Mouse (Mus musculus) midbrain, embryonic 10.5 days (tissue): ENCODE data around the gene Abca7. TPM values are rescaled to one million over a fixed set of nuclear protein-coding genes. Genes with fewer than 3 reads are reported as not detected.

Source experiments
- DNase-seq: peaks from one replicate; pipeline ENCODE4 v3.0.0-alpha.2; 2017; ENCODE audit warnings: low spot score
- H3K27ac ChIP-seq: fragments of 300-500 bp; sonication (generic); replicated peaks from 2 replicates; pipeline ENCODE4 v1.5.1; 2016; ENCODE audit warnings: mild to moderate bottlenecking
- H3K27me3 ChIP-seq: fragments of 300-500 bp; sonication (generic); 2 replicates; pipeline ENCODE4 v1.6.1; 2016; ENCODE audit warnings: low read depth, mild to moderate bottlenecking; ENCODE audit not compliant: poor library complexity, severe bottlenecking
- H3K36me3 ChIP-seq: fragments of 300-500 bp; sonication (generic); 2 replicates; pipeline ENCODE4 v1.6.1; 2016; ENCODE audit warnings: mild to moderate bottlenecking, moderate library complexity
- H3K4me1 ChIP-seq: fragments of 300-500 bp; sonication (generic); 2 replicates; pipeline ENCODE4 v1.6.1; 2016
- H3K4me3 ChIP-seq: fragments of 300-500 bp; sonication (generic); 2 replicates; pipeline ENCODE4 v1.5.1; 2016; ENCODE audit warnings: mild to moderate bottlenecking, moderate library complexity
- H3K9me3 ChIP-seq: fragments of 300-500 bp; sonication (generic); replicated peaks from 2 replicates; pipeline ENCODE4 v1.6.1; 2016; ENCODE audit warnings: mild to moderate bottlenecking
- WGBS: fragments of 180-500 bp; shearing (Covaris S2); methylation state at CpG from one replicate; pipeline ENCODE4 v1.1.7; 2016; 5-methylcytosine and 5-hydroxymethylcytosine counted together
- polyA plus RNA-seq: library from polyadenylated mRNA; unstranded; fragments of >200 nt; fragmentation: Nextera tagmentation; extraction: Ambion mirVana; gene quantifications from 2 replicates; pipeline ENCODE4 v1.2.1, GENCODE M21; 2016

Gene Abca7
- polyA plus RNA-seq, 1 experiment from 2014 or later, result 3.2 TPM

DNA sequence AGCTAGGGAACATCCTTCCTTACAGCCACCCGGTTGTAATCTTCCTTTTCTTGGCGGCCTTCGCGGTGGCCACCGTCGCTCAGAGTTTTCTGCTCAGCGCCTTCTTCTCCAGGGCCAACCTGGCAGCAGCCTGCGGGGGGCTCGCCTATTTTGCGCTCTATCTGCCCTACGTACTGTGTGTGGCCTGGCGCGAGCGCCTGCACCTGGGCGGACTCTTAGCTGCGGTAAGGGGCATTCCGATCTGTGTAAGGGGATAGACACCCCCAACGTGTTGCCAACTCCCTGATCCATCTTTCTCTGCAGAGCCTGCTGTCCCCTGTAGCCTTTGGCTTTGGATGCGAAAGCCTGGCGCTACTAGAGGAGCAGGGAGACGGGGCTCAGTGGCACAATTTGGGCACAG lies 6.5 kb downstream of the Abca7 start:
- Histone ChIP-seq H3K9me3 (no peaks in the 10 kb centered on the region), H3K27me3 (peaks cover 79% of the 10 kb centered on the region), H3K4me3 (no peak overlapping the region), H3K36me3 (0 out of 2 replicates have a peak, but pooled peaks cover under 1% of the 10 kb centered on the region), H3K27ac (no peak overlapping the region), H3K4me1 (peaks cover 25% of the 10 kb centered on the region)
- 23% methylated on average over 21 of the region's 21 CpGs for WGBS
- DNase-seq, result no peak

DNA sequence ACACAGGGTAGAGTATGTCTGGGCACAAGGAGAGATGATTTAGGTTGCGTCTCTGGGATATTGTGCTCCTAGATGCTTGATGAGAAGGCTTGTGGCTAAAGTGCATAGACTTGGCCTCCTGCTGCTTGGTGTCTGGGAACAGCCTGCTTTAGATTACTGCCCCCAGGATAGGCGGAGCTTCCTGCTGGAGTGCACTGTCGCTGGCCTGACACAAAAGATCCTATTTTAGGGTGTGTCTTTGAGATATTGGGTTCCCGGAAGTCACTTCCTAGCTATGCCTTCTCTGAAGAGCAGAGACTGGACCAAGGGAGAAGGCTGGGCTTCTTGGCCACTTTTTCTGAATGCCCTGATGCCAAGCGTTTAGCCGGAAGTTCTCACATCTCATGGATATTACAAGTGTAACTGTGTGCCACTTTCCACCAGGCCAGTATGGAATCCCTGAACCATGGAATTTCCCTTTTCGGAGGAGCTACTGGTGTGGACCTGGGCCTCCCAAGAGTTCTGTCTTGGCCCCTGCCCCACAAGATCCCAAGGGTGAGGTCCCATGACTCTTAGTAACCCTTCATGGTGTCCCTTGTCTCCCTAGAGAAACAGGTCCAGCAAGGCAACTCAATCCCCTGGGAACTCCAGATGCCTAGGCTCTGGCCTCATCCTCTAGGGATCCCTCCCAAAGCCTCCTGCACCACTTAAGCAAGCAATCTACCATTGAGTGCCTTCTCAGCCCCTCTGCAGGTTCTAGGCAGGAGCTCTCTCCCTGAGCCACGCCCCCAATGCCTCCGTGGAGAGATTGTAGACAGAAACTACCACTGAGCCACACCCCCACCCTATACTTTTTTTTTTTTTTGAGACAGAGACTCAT lies 7.3 kb downstream of the Abca7 start:
- Histone ChIP-seq H3K27me3 (peaks cover 71% of the 10 kb centered on the region), H3K36me3 (peaks cover 8% of the 10 kb centered on the region; the same call in 1 of the 2 replicates), H3K4me3 (no peak overlapping the region), H3K4me1 (peaks cover 17% of the 10 kb centered on the region), H3K27ac (no peak overlapping the region), H3K9me3 (no peaks in the 10 kb centered on the region)
- 62% methylated on average over 9 of the region's 9 CpGs for WGBS
- no peak for DNase-seq

DNA sequence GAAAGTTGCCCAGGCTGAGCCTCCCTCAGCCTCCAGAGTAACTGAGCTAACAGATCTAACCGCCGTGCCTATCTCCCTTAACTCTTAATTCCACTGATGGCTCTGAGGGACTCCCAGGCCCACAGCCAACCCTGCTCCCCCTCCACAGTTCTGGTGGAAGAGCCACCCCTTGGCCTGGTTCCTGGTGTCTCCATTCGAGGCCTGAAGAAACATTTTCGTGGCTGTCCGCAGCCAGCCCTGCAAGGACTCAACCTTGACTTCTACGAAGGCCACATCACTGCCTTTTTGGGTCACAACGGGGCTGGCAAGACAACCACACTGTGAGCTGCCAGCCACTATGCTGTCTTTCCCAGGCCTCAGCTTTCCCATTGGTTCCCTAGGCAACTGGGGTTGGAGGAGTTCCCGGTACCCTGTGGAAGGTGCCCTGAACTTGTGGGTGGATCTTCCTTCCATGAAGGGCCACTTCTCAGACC lies 8.0 kb downstream of the Abca7 start:
- H3K27me3 ChIP-seq, result peaks cover 65% of the 10 kb centered on the region

DNA sequence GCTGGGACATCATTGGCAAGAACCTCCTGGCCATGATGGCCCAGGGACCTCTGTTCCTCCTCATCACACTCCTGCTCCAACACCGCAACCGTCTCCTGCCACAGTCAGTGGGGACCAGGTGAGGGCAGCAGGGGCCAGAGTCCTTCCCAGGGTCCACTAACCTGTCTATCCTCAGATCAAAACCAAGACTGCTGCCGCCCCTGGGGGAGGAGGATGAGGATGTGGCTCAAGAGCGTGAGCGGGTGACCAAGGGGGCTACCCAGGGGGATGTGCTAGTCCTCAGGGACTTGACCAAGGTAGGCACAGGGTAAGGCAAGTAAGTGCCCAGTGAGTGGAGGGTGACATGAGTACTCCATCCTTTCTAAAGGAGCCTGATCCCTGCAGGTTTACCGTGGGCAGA lies 15.4 kb downstream of the Abca7 start:
- H3K36me3 ChIP-seq, result peaks cover 43% of the 10 kb centered on the region
- H3K4me1 ChIP-seq, result peaks cover 11% of the 10 kb centered on the region
- 90% methylated on average over 6 of the region's 6 CpGs for WGBS
- H3K4me3 ChIP-seq, result no peak overlapping the region
- DNase-seq, result no peak
- H3K27ac ChIP-seq, result no peak overlapping the region
- H3K27me3 ChIP-seq, result peaks cover 61% of the 10 kb centered on the region
- H3K9me3 ChIP-seq, result peaks cover 23% of the 10 kb centered on the region

More for the DNA sequence above, 8.0 kb downstream of the Abca7 start:
- Histone ChIP-seq H3K4me1 (peaks cover 16% of the 10 kb centered on the region), H3K27ac (no peak overlapping the region), H3K4me3 (no peak overlapping the region), H3K36me3 (peaks cover 15% of the 10 kb centered on the region; the same call in 1 of the 2 replicates), H3K9me3 (no peaks in the 10 kb centered on the region)
- WGBS, result 94% methylated on average over 8 of the region's 8 CpGs
- no peak for DNase-seq

DNA sequence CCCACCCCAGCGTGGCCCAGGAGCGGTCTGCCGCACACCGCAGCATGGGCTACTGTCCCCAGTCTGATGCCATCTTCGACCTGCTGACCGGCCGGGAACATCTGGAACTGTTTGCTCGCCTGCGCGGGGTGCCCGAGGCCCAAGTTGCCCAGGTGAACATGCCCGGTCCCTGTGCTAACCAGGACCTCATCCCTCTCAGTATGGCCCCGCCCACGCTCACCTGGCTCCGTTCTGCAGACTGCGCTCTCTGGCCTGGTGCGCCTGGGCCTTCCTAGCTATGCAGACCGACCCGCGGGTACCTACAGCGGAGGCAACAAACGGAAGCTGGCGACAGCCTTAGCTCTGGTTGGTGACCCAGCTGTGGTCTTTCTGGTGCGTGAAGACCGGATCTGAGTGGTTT lies 17.3 kb downstream of the Abca7 start:
- 33% methylated on average over 25 of the region's 25 CpGs for WGBS
- Histone ChIP-seq H3K27me3 (peaks cover 69% of the 10 kb centered on the region), H3K27ac (no peak overlapping the region), H3K4me1 (peaks cover 14% of the 10 kb centered on the region), H3K4me3 (0 out of 2 replicates have a peak overlapping the region, but pooled peaks have one; percentile 3), H3K9me3 (peaks cover 23% of the 10 kb centered on the region), H3K36me3 (peaks cover 35% of the 10 kb centered on the region)
- DNase-seq, result no peak

DNA sequence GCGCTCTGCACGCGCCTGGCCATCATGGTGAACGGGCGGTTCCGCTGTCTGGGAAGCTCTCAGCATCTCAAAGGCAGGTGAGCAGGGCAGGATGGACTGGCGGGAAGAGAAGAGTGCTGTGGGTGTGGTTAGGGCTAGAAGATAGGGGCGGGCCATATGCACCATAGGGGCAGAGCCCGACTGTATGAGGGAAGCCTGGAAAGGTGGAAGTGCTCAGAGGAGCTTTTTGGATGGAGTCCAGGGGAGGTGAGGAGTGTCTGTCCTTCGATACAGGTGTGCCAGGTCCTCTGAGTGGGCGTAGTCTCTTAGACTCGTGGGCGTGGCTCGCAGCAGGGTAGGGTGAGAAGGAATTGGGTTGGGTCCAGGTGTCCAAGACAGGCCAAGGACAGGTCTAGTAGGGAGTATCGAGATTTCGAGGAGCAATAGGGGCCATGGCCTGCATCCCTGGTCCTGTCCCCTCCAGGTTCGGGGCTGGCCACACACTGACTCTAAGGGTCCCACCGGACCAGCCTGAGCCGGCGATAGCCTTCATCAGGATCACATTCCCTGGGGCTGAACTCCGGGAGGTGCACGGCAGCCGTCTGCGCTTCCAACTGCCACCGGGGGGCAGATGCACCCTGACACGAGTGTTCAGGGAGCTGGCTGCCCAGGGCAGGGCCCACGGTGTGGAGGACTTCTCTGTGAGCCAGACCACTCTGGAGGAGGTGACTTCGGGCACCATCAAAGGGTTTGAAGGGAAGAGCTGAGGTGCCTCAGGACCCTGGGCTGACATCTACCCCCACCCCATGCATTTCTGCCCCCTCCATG lies 18.4 kb downstream of the Abca7 start:
- Histone ChIP-seq H3K27me3 (peaks cover 80% of the 10 kb centered on the region), H3K4me1 (peaks cover 25% of the 10 kb centered on the region)

DNA sequence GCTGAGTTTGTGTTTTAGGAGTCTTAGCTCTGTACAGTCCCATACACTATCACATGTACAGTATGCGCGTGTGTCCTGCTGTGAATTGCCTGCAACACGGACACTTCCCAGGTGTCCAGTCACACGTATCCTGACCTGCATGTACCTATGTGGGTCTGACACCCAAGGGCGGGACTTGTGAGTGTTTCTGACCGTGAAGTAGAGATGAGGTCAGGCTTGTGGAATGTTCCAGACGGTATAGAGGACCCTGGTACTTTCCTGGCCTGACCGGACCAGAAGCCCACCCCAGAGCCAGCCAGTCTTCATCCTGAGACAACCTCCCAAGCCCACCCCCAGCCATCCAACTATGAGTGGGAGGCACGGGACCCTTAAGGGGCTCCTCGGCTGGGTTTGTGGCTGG lies 19.3 kb downstream of the Abca7 start:
- H3K36me3 ChIP-seq, result peaks cover 16% of the 10 kb centered on the region
- no peak overlapping the region for H3K27ac ChIP-seq
- DNase-seq, result no peak
- peaks cover 13% of the 10 kb centered on the region for H3K9me3 ChIP-seq
- peaks cover 34% of the 10 kb centered on the region for H3K4me1 ChIP-seq
- peaks cover 89% of the 10 kb centered on the region for H3K27me3 ChIP-seq
- H3K4me3 ChIP-seq, result no peak overlapping the region
- whole genome bisulfite sequencing, result 87% methylated on average over 10 of the region's 10 CpGs

More for the DNA sequence above, 18.4 kb downstream of the Abca7 start:
- Histone ChIP-seq H3K27ac (no peak overlapping the region), H3K36me3 (peaks cover 24% of the 10 kb centered on the region), H3K9me3 (peaks cover 22% of the 10 kb centered on the region), H3K4me3 (no peak overlapping the region)
- DNase-seq, result no peak
- WGBS, result 26% methylated on average over 28 of the region's 28 CpGs

DNA sequence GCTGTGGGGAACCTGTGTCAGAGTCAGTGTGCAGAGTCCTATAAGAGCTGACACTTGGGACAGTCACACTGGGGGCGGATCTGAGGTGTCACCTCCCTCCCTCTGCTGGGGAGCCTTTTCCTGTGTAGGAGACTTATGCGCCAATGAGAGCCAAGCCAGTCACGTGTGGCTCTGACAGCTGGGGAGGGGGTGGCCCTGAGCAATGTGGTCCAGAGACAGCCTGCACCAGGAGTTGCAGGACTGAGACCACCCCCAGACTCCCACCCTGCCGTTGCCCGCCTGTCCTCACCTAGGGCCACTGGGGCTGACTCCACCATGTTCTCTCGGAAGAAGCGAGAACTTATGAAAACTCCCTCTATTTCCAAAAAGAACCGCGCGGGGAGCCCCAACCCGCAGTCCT lies 20.2 kb downstream of the Abca7 start, which contains the start of gene Arhgap45:
Arhgap45 (plus strand) TSS at position 143 of the 400 bp plus-strand sequence.
- 0 out of 2 replicates have a peak within 1 kb of the TSS, but pooled peaks have one; percentile 2 for H3K4me3 ChIP-seq
- H3K4me1 ChIP-seq, result peaks cover 35% of the 10 kb centered on the region
- WGBS, result 71% methylated on average over 11 of the region's 11 CpGs
- no peak for DNase-seq
- H3K27ac ChIP-seq, result 0 out of 2 replicates have a peak within 1 kb of the TSS, but pooled peaks have one; percentile 28
- H3K36me3 ChIP-seq, result peaks cover 7% of the 10 kb centered on the region
- H3K9me3 ChIP-seq, result peaks cover 4% of the 10 kb centered on the region; the same call in 1 of the 2 replicates
- H3K27me3 ChIP-seq, result peaks cover 94% of the 10 kb centered on the region

DNA sequence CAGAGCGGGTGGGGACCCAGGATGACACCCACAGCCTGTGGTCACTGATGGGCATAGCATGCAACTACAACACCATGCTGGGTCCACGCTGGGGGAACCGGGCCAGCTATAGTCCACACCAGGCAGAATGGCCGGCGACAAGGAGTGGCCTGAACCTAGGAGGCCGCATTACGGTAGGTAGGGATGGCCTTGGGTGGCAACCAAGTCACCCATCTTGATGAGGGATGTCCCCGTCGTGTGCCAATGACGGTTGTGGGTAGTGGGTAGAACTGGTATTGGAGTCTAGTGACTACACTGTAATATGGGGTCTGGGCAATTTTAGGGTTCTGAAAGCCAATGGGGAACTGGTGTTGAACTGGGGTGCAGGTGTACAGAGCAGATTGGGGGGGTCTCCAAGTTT lies 20.6 kb downstream of the Abca7 start:
- peaks cover 35% of the 10 kb centered on the region for H3K4me1 ChIP-seq
- peaks cover 89% of the 10 kb centered on the region for H3K27me3 ChIP-seq
- DNase-seq, result no peak
- H3K36me3 ChIP-seq, result peaks cover 2% of the 10 kb centered on the region; the same call in 1 of the 2 replicates
- H3K27ac ChIP-seq, result 0 out of 2 replicates have a peak overlapping the region, but pooled peaks have one; percentile 28
- H3K4me3 ChIP-seq, result no peak overlapping the region
- H3K9me3 ChIP-seq, result no peaks in the 10 kb centered on the region
- 89% methylated on average over 10 of the region's 10 CpGs for WGBS

DNA sequence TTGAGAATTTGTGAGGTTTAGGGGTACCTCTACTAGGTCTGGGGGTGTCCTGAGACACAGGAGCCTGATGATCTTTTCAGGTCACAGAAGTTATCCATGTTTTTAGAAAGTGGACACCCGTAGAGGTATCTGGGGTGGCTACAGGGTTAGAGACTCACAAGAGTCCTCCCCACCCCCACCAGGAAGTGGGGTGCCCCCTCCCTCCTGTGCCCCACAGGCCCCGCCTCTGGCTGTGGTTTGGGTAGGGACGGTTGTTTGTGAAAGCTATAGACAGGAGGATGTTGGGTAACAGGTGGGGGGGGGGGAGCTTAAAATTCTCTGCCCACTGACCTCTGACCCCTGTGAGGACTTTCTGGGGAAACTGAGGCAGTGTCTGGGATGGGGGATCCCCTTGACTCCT lies 21.1 kb downstream of the Abca7 start:
- Histone ChIP-seq H3K27ac (no peak overlapping the region), H3K27me3 (peaks cover 85% of the 10 kb centered on the region), H3K36me3 (peaks cover 3% of the 10 kb centered on the region; the same call in 1 of the 2 replicates), H3K9me3 (no peaks in the 10 kb centered on the region), H3K4me1 (peaks cover 35% of the 10 kb centered on the region), H3K4me3 (0 out of 2 replicates have a peak overlapping the region, but pooled peaks have one; percentile 2)
- no peak for DNase-seq
- WGBS, result 63% methylated on average over 3 of the region's 3 CpGs

DNA sequence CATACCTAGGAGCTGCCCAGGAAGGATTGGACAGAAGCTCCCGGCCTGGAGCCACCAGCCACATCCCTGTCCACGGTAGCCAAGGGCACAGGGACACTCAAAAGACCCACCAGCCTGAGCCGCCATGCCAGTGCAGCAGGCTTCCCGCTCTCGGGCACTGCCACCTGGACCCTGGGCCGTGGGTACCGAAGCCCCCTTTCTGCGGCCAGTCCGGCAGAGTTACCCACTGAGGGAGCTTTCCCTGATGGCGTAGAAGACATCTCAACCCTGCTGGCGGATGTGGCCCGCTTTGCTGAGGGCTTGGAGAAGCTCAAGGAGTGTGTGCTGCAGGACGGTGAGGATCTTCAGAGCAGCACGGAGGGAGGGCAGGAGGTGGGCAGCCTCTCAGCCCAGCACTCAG lies 21.5 kb downstream of the Abca7 start:
- 0 out of 2 replicates have a peak overlapping the region, but pooled peaks have one; percentile 2 for H3K4me3 ChIP-seq

DNA sequence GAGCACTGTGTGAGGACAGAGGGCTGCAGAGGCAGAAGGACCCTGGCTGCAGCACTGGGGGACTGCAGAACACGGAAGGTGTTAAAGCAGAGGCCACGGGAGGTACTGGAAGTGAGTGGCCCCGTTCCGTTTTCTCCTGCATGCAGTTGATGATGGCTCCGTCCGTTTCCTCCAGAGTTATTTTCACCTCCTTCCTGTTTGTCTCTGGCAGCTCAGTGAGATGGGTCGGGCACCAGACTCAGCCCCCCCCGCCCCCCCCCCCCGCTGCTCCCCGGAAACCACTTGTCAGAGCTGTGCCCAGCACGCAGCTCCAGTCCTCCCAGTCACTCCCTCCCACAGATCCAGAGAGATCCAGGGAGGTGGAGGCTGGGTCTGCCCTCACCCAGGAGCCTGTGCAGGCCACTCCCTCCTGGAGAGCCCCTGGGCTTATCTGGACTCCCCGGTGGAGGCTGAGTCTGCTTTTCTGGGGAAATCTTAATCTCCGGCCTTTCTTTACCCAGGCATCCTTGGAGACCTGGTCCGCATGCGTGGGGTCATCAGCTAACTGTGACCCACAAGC lies 22.5 kb downstream of the Abca7 start:
- H3K9me3 ChIP-seq, result no peaks in the 10 kb centered on the region
- peak; percentile 40 for DNase-seq
- peaks cover 71% of the 10 kb centered on the region for H3K27me3 ChIP-seq
- 6% methylated on average over 14 of the region's 15 CpGs for WGBS
- H3K4me1 ChIP-seq, result peaks cover 35% of the 10 kb centered on the region
- peak overlapping the region; percentile 85 for H3K27ac ChIP-seq
- peak overlapping the region; percentile 49 for H3K4me3 ChIP-seq
- peaks cover 7% of the 10 kb centered on the region for H3K36me3 ChIP-seq

More for the DNA sequence above, 21.5 kb downstream of the Abca7 start:
- no peak for DNase-seq
- no peak overlapping the region for H3K27ac ChIP-seq
- peaks cover 35% of the 10 kb centered on the region for H3K4me1 ChIP-seq
- H3K9me3 ChIP-seq, result no peaks in the 10 kb centered on the region
- 82% methylated on average over 14 of the region's 14 CpGs for WGBS
- H3K36me3 ChIP-seq, result peaks cover 5% of the 10 kb centered on the region
- H3K27me3 ChIP-seq, result peaks cover 81% of the 10 kb centered on the region
